Mouse (Mus musculus) T-helper 1 cell (primary cell): ENCODE data around the gene Crygn.

Experiments
- in situ Hi-C: fragments of 300-600 bp; cut with MboI, MseI; formaldehyde crosslinking; loops from one replicate; pipeline ENCODE4 v1.15.1; 2025; ENCODE audit warnings: high pct_unique_total_duplicates

The Crygn gene

GRCm38 (mm10) chr5:24747533-24747932 lies 10.3 kb downstream of the Crygn start:
- in situ Hi-C loops: no loop called here

- in situ Hi-C loops: no loop called here
These were observed 13.9 kb downstream of the Crygn start for GRCm38 (mm10) chr5:24743956-24744355.

- in situ Hi-C loops: no loop called here
These were observed 16.5 kb downstream of the Crygn start for GRCm38 (mm10) chr5:24741172-24741885.

GRCm38 (mm10) chr5:24739141-24739753 lies 18.6 kb downstream of the Crygn start:
- in situ Hi-C loops: loop anchor here (5.0 kb wide), 2 partner anchors 48 to 797 kb away; no protein-coding TSS in a partner anchor

- in situ Hi-C loops: loop anchor here (5.0 kb wide), 2 partner anchors 49 to 796 kb away; no protein-coding TSS in a partner anchor
These were observed 19.3 kb downstream of the Crygn start for GRCm38 (mm10) chr5:24738517-24738916.

GRCm38 (mm10) chr5:24737595-24737994 lies 20.2 kb downstream of the Crygn start:
- in situ Hi-C loops: loop anchor here (5.0 kb wide), 2 partner anchors 50 to 795 kb away; no protein-coding TSS in a partner anchor

GRCm38 (mm10) chr5:24733771-24734426 lies 23.9 kb downstream of the Crygn start:
- in situ Hi-C loops: no loop called here

GRCm38 (mm10) chr5:24733134-24733533 lies 24.7 kb downstream of the Crygn start:
- in situ Hi-C loops: no loop called here

- in situ Hi-C loops: no loop called here
These were observed 26.8 kb downstream of the Crygn start for GRCm38 (mm10) chr5:24730986-24731385.

GRCm38 (mm10) chr5:24730488-24730871 lies 27.3 kb downstream of the Crygn start, which contains the start of gene Wdr86:
Gene Wdr86 (minus strand): TSS chr5:24730727.
- in situ Hi-C loops: no loop called here

GRCm38 (mm10) chr5:24729797-24730487 lies 27.9 kb downstream of the Crygn start:
- in situ Hi-C loops: no loop called here

GRCm38 (mm10) chr5:24726901-24727836 lies 30.6 kb downstream of the Crygn start:
- in situ Hi-C loops: no loop called here

GRCm38 (mm10) chr5:24725897-24726296 lies 31.9 kb downstream of the Crygn start:
- in situ Hi-C loops: no loop called here

- in situ Hi-C loops: no loop called here
These were observed 33.0 kb downstream of the Crygn start for GRCm38 (mm10) chr5:24724805-24725204.

- in situ Hi-C loops: no loop called here
These were observed 33.6 kb downstream of the Crygn start for GRCm38 (mm10) chr5:24724270-24724634.

GRCm38 (mm10) chr5:24723527-24724269 lies 34.1 kb downstream of the Crygn start:
- in situ Hi-C loops: no loop called here

- in situ Hi-C loops: no loop called here
These were observed 38.0 kb downstream of the Crygn start for GRCm38 (mm10) chr5:24719852-24720251.

GRCm38 (mm10) chr5:24718076-24718475 lies 39.7 kb downstream of the Crygn start:
- in situ Hi-C loops: no loop called here

GRCm38 (mm10) chr5:24713987-24714386 lies 43.8 kb downstream of the Crygn start:
- in situ Hi-C loops: no loop called here

GRCm38 (mm10) chr5:24713199-24713598 lies 44.6 kb downstream of the Crygn start:
- in situ Hi-C loops: no loop called here
